Mouse (Mus musculus) heart, postnatal 0 days (tissue): Measurements from ENCODE around the gene Armcx5.

Source experiments
- CTCF ChIP-seq: IDR thresholded peaks from 2 replicates; pipeline ENCODE4 v1.5.1; 2016; ENCODE audit warnings: antibody characterized with exemption, control low read depth, low read depth
- EP300 ChIP-seq: IDR thresholded peaks from 2 replicates; pipeline ENCODE4 v1.6.1; 2016; ENCODE audit warnings: antibody characterized with exemption, low read depth

- no peak for TF ChIP-seq EP300
- TF ChIP-seq CTCF, result peak; percentile 77
Measured at GRCm38 (mm10) chrX:135752832-135753231, 10.3 kb downstream of the Armcx5 start.
